Mouse (Mus musculus): ENCODE results near the gene Sdccag8. TPM values are rescaled to one million over a fixed set of nuclear protein-coding genes. Genes with fewer than 3 reads are reported as not detected.

Sdccag8 gene
- polyA plus RNA-seq, 1 experiment = 12.8 TPM

- WGBS = 5% methylated on average over 11 of the region's 11 CpGs
- H3K4me1 ChIP-seq (ENCODE audit: control insufficient read depth, insufficient read depth, low read length) = no peaks in the 10 kb centered on the region
- DNase-seq = no peak
- no peaks in the 10 kb centered on the region for H3K27me3 ChIP-seq (ENCODE audit: control insufficient read depth, insufficient read depth, low read length)
- no peak for TF ChIP-seq CTCF (IDR thresholded peaks at IDR 0.05; ENCODE audit: borderline replicate concordance, insufficient read depth, low read depth, low read length)
- H3K27ac ChIP-seq (ENCODE audit: insufficient read depth, low read length) = peak overlapping the region; percentile 76
- H3K4me3 ChIP-seq (replicated peaks; ENCODE audit: insufficient read depth, low read depth, low read length) = peak overlapping the region; percentile 90
Measured at GRCm38 (mm10) chr1:176812491-176813291, 1.8 kb upstream of the Sdccag8 start.

- peak overlapping the region; percentile 90 for H3K4me3 ChIP-seq (replicated peaks; ENCODE audit: insufficient read depth, low read depth, low read length)
- DNase-seq = peak; percentile 79 to 81
- no peaks in the 10 kb centered on the region for H3K27me3 ChIP-seq (ENCODE audit: control insufficient read depth, insufficient read depth, low read length)
- no peaks in the 10 kb centered on the region for H3K4me1 ChIP-seq (ENCODE audit: control insufficient read depth, insufficient read depth, low read length)
- WGBS = under 1% methylated on average over 69 of the region's 75 CpGs
- no peak for TF ChIP-seq POLR2A (IDR thresholded peaks at IDR 0.05; ENCODE audit: borderline replicate concordance, insufficient read depth, low read length)
- no peak for TF ChIP-seq CTCF (IDR thresholded peaks at IDR 0.05; ENCODE audit: borderline replicate concordance, insufficient read depth, low read depth, low read length)
- H3K27ac ChIP-seq (ENCODE audit: insufficient read depth, low read length) = peak overlapping the region; percentile 95
Measured at GRCm38 (mm10) chr1:176813292-176814035, 996 bp upstream of the Sdccag8 start.

GRCm38 (mm10) chr1:176814036-176814420 is 432 bp upstream of the Sdccag8 start, which contains the start of gene Cep170:
Cep170 (minus strand) TSS chr1:176814067.
- Histone ChIP-seq H3K4me3 (replicated peaks; ENCODE audit: insufficient read depth, low read depth, low read length) (peak within 1 kb of the TSS; percentile 90), H3K27ac (ENCODE audit: insufficient read depth, low read length) (peak within 1 kb of the TSS; percentile 95), H3K27me3 (ENCODE audit: control insufficient read depth, insufficient read depth, low read length) (no peaks in the 10 kb centered on the region), H3K4me1 (ENCODE audit: control insufficient read depth, insufficient read depth, low read length) (no peaks in the 10 kb centered on the region)
- DNase-seq = peak; percentile 95 to 99
- no peak for TF ChIP-seq CTCF (IDR thresholded peaks at IDR 0.05; ENCODE audit: borderline replicate concordance, insufficient read depth, low read depth, low read length)
- TF ChIP-seq POLR2A (IDR thresholded peaks at IDR 0.05; ENCODE audit: borderline replicate concordance, insufficient read depth, low read length) = peak; percentile 58; the same call in 1 of the 2 replicates
- under 1% methylated on average over 28 of the region's 28 CpGs for WGBS

GRCm38 (mm10) chr1:176816728-176817127 is 2.3 kb downstream of the Sdccag8 start:
- DNase-seq = no peak
- Histone ChIP-seq H3K4me3 (replicated peaks; ENCODE audit: insufficient read depth, low read depth, low read length) (no peak overlapping the region), H3K27me3 (ENCODE audit: control insufficient read depth, insufficient read depth, low read length) (no peaks in the 10 kb centered on the region), H3K27ac (ENCODE audit: insufficient read depth, low read length) (no peak overlapping the region), H3K4me1 (ENCODE audit: control insufficient read depth, insufficient read depth, low read length) (no peaks in the 10 kb centered on the region)
- TF ChIP-seq CTCF (IDR thresholded peaks at IDR 0.05; ENCODE audit: borderline replicate concordance, insufficient read depth, low read depth, low read length) = no peak
- WGBS = 86% methylated on average over 4 of the region's 4 CpGs

- WGBS = 93% methylated on average over 2 of the region's 2 CpGs
- H3K4me1 ChIP-seq (ENCODE audit: control insufficient read depth, insufficient read depth, low read length) = no peaks in the 10 kb centered on the region
- no peak overlapping the region for H3K4me3 ChIP-seq (replicated peaks; ENCODE audit: insufficient read depth, low read depth, low read length)
- DNase-seq = no peak
- H3K27me3 ChIP-seq (ENCODE audit: control insufficient read depth, insufficient read depth, low read length) = no peaks in the 10 kb centered on the region
- TF ChIP-seq CTCF (IDR thresholded peaks at IDR 0.05; ENCODE audit: borderline replicate concordance, insufficient read depth, low read depth, low read length) (no peak), POLR2A (IDR thresholded peaks at IDR 0.05; ENCODE audit: borderline replicate concordance, insufficient read depth, low read length) (no peak)
- no peak overlapping the region for H3K27ac ChIP-seq (ENCODE audit: insufficient read depth, low read length)
Measured at GRCm38 (mm10) chr1:176818147-176818546, 3.7 kb downstream of the Sdccag8 start.

- no peak for DNase-seq
- no peaks in the 10 kb centered on the region for H3K4me1 ChIP-seq (ENCODE audit: control insufficient read depth, insufficient read depth, low read length)
- TF ChIP-seq CTCF (IDR thresholded peaks at IDR 0.05; ENCODE audit: borderline replicate concordance, insufficient read depth, low read depth, low read length) = no peak
- no peak for TF ChIP-seq POLR2A (IDR thresholded peaks at IDR 0.05; ENCODE audit: borderline replicate concordance, insufficient read depth, low read length)
- H3K27me3 ChIP-seq (ENCODE audit: control insufficient read depth, insufficient read depth, low read length) = no peaks in the 10 kb centered on the region
- WGBS = 63% methylated on average over 6 of the region's 6 CpGs
- H3K4me3 ChIP-seq (replicated peaks; ENCODE audit: insufficient read depth, low read depth, low read length) = no peak overlapping the region
- no peak overlapping the region for H3K27ac ChIP-seq (ENCODE audit: insufficient read depth, low read length)
Measured at GRCm38 (mm10) chr1:176818763-176819162, 4.3 kb downstream of the Sdccag8 start.

- TF ChIP-seq CTCF (IDR thresholded peaks at IDR 0.05; ENCODE audit: borderline replicate concordance, insufficient read depth, low read depth, low read length) (no peak), POLR2A (IDR thresholded peaks at IDR 0.05; ENCODE audit: borderline replicate concordance, insufficient read depth, low read length) (no peak)
- Histone ChIP-seq H3K4me1 (ENCODE audit: control insufficient read depth, insufficient read depth, low read length) (peaks cover 3% of the 10 kb centered on the region; the same call in 1 of the 2 replicates), H3K27me3 (ENCODE audit: control insufficient read depth, insufficient read depth, low read length) (no peaks in the 10 kb centered on the region), H3K27ac (ENCODE audit: insufficient read depth, low read length) (no peak overlapping the region), H3K4me3 (replicated peaks; ENCODE audit: insufficient read depth, low read depth, low read length) (no peak overlapping the region)
- DNase-seq = no peak
- 45% methylated on average over 1 of the region's 1 CpGs for WGBS
Measured at GRCm38 (mm10) chr1:176821929-176822328, 7.5 kb downstream of the Sdccag8 start.

GRCm38 (mm10) chr1:176822949-176823348 is 8.5 kb downstream of the Sdccag8 start:
- no peak overlapping the region for H3K4me3 ChIP-seq (replicated peaks; ENCODE audit: insufficient read depth, low read depth, low read length)
- DNase-seq = no peak
- no peaks in the 10 kb centered on the region for H3K27me3 ChIP-seq (ENCODE audit: control insufficient read depth, insufficient read depth, low read length)
- TF ChIP-seq CTCF (IDR thresholded peaks at IDR 0.05; ENCODE audit: borderline replicate concordance, insufficient read depth, low read depth, low read length) = no peak
- no peak for TF ChIP-seq POLR2A (IDR thresholded peaks at IDR 0.05; ENCODE audit: borderline replicate concordance, insufficient read depth, low read length)
- WGBS = 96% methylated on average over 4 of the region's 4 CpGs
- H3K4me1 ChIP-seq (ENCODE audit: control insufficient read depth, insufficient read depth, low read length) = peaks cover 3% of the 10 kb centered on the region; the same call in 1 of the 2 replicates
- no peak overlapping the region for H3K27ac ChIP-seq (ENCODE audit: insufficient read depth, low read length)

Data from cerebellum, adult 2 months (tissue).